Mouse (Mus musculus) splenic B cell, adult 2 months (primary cell): Measurements from ENCODE around the gene Ehd4.

Experiments used
- DNase-seq: peaks from one replicate; pipeline ENCODE4 v3.0.0-alpha.2; 2011; ENCODE audit warnings: low read depth, low spot score
- H3K27me3 ChIP-seq: 2 replicates; pipeline ENCODE4 v1.6.1; 2012; ENCODE audit warnings: mild to moderate bottlenecking, low read length, moderate library complexity, mixed read lengths; ENCODE audit not compliant: control insufficient read depth, poor library complexity, insufficient read depth, severe bottlenecking
- H3K36me3 ChIP-seq: 2 replicates; pipeline ENCODE4 v1.6.1; 2012; ENCODE audit warnings: mild to moderate bottlenecking, low read length, moderate library complexity, mixed read lengths; ENCODE audit not compliant: control insufficient read depth, poor library complexity, insufficient read depth, severe bottlenecking

Ehd4 gene

GRCm38 (mm10) chr2:120064639-120065038 lies 89.8 kb downstream of the Ehd4 start:
- Histone ChIP-seq H3K27me3 (no peaks in the 10 kb centered on the region), H3K36me3 (no peaks in the 10 kb centered on the region)
- DNase-seq: no peak

- H3K36me3 ChIP-seq: no peaks in the 10 kb centered on the region
- H3K27me3 ChIP-seq: no peaks in the 10 kb centered on the region
- no peak for DNase-seq
These were observed 92.2 kb downstream of the Ehd4 start for GRCm38 (mm10) chr2:120062248-120062647.

GRCm38 (mm10) chr2:120060651-120061050 lies 93.8 kb downstream of the Ehd4 start:
- DNase-seq: no peak
- Histone ChIP-seq H3K36me3 (no peaks in the 10 kb centered on the region), H3K27me3 (no peaks in the 10 kb centered on the region)

- H3K36me3 ChIP-seq: no peaks in the 10 kb centered on the region
- no peaks in the 10 kb centered on the region for H3K27me3 ChIP-seq
- DNase-seq: no peak
These were observed 94.2 kb downstream of the Ehd4 start for GRCm38 (mm10) chr2:120060190-120060589.

- H3K36me3 ChIP-seq: no peaks in the 10 kb centered on the region
- no peak for DNase-seq
- H3K27me3 ChIP-seq: no peaks in the 10 kb centered on the region
These were observed 94.9 kb downstream of the Ehd4 start for GRCm38 (mm10) chr2:120059466-120059865.

GRCm38 (mm10) chr2:120058818-120059217 lies 95.6 kb downstream of the Ehd4 start:
- H3K36me3 ChIP-seq: no peaks in the 10 kb centered on the region
- H3K27me3 ChIP-seq: no peaks in the 10 kb centered on the region
- DNase-seq: no peak

GRCm38 (mm10) chr2:120055923-120056322 lies 98.5 kb downstream of the Ehd4 start:
- DNase-seq: no peak
- Histone ChIP-seq H3K27me3 (no peaks in the 10 kb centered on the region), H3K36me3 (no peaks in the 10 kb centered on the region)

- Histone ChIP-seq H3K36me3 (no peaks in the 10 kb centered on the region), H3K27me3 (no peaks in the 10 kb centered on the region)
- no peak for DNase-seq
These were observed 99.4 kb downstream of the Ehd4 start for GRCm38 (mm10) chr2:120054771-120055552.

- no peak for DNase-seq
- no peaks in the 10 kb centered on the region for H3K27me3 ChIP-seq
- no peaks in the 10 kb centered on the region for H3K36me3 ChIP-seq
These were observed 103.0 kb downstream of the Ehd4 start for GRCm38 (mm10) chr2:120051405-120051804.

GRCm38 (mm10) chr2:120049632-120050274 lies 104.7 kb downstream of the Ehd4 start:
- Histone ChIP-seq H3K36me3 (no peaks in the 10 kb centered on the region), H3K27me3 (no peaks in the 10 kb centered on the region)
- peak; percentile 55 for DNase-seq

- Histone ChIP-seq H3K36me3 (no peaks in the 10 kb centered on the region), H3K27me3 (no peaks in the 10 kb centered on the region)
- no peak for DNase-seq
These were observed 106.2 kb downstream of the Ehd4 start for GRCm38 (mm10) chr2:120048173-120048572.

- H3K27me3 ChIP-seq: no peaks in the 10 kb centered on the region
- no peaks in the 10 kb centered on the region for H3K36me3 ChIP-seq
- no peak for DNase-seq
These were observed 107.7 kb downstream of the Ehd4 start for GRCm38 (mm10) chr2:120046486-120047310.

GRCm38 (mm10) chr2:120044676-120045075 lies 109.7 kb downstream of the Ehd4 start:
- DNase-seq: no peak

GRCm38 (mm10) chr2:120044101-120044603 lies 110.3 kb downstream of the Ehd4 start:
- DNase-seq: no peak
- no peaks in the 10 kb centered on the region for H3K36me3 ChIP-seq
- H3K27me3 ChIP-seq: no peaks in the 10 kb centered on the region

More at GRCm38 (mm10) chr2:120044676-120045075, 109.7 kb downstream of the Ehd4 start:
- H3K27me3 ChIP-seq: no peaks in the 10 kb centered on the region
- no peaks in the 10 kb centered on the region for H3K36me3 ChIP-seq

- DNase-seq: no peak
- Histone ChIP-seq H3K27me3 (no peaks in the 10 kb centered on the region), H3K36me3 (no peaks in the 10 kb centered on the region)
These were observed 113.4 kb downstream of the Ehd4 start for GRCm38 (mm10) chr2:120040991-120041390.
